Mouse (Mus musculus) bone marrow, adult 2 months (tissue): ENCODE results near the gene Emc8.

Source experiments
- CTCF ChIP-seq: fragments of 200-500 bp; IDR thresholded peaks from 2 replicates; pipeline ENCODE4 v1.5.1; 2011; ENCODE audit warnings: low read length, control low read depth; ENCODE audit not compliant: control insufficient read depth, insufficient read depth
- POLR2A ChIP-seq: fragments of 200-500 bp; IDR thresholded peaks from 2 replicates; pipeline ENCODE4 v1.6.1; 2011; ENCODE audit warnings: low read depth, mild to moderate bottlenecking, control low read depth, low read length, borderline replicate concordance; ENCODE audit not compliant: control insufficient read depth

DNA sequence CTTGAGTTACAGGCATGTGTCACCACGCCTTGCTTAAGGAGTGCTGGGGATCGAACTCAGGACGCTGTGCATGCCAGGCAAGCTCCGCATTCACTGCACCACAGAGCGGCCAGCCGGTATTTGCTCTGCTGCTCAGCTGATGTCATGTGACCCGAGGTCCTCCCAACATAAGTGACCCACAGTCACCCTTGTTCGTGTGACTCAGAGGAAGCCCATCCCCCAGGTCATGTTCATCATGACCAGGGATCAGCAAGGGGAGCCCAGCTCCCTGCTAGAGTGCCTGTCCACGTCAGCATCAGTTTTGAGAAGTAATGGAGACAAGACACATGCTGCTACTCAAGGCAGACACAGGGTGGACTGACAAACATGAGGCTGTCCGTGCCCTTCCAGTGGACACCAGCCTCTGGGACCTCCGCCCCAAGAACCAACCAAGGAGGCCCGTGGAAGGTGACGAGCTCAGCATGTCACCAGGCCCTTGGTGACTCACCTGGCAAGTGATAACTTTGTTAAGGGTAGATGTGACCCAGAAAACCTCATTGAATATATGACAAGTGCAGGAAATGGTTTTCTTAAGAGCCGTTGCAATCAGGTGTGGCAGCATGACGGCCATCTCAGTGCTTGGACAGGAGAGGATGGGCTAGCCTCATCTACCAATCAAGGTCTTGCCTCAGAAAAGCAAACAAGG, 47.8 kb upstream of the Emc8 start:
- TF ChIP-seq CTCF (no peak), POLR2A (no peak)
